Mouse (Mus musculus) megakaryocyte, embryonic 14.5 days (primary cell): ENCODE measurements at regions not wholly inside any gene's neighbourhood (a gene's known extent, or its start where the extent isn't known, plus 50 kb on each side); places are given as distances from the start of the nearest gene placed in this dataset.

Experiments used
- FLI1 ChIP-seq: IDR thresholded peaks from 2 replicates; pipeline ENCODE4 v1.6.1; 2012; ENCODE audit warnings: low read length, inconsistent platforms, mixed read lengths
- GATA1 ChIP-seq: IDR thresholded peaks from 3 replicates; pipeline ENCODE4 v1.6.1; 2012; ENCODE audit warnings: mixed read lengths, low read length, inconsistent platforms, borderline replicate concordance

GRCm38 (mm10) chr12:79990751-79991150 lies 122.1 kb downstream of the Zfp36l1 start:
- TF ChIP-seq GATA1 = no peak
- no peak for TF ChIP-seq FLI1
